Mouse (Mus musculus) lung, postnatal 4 days (tissue): ENCODE data around the gene Mturn.

Source experiments
- DNase-seq, 2 experiments: peaks; one replicate each; pipeline ENCODE4 v3.0.0; 2021

Gene Mturn

GRCm38 (mm10) chr6:54698691-54699476, 17.5 kb downstream of the Mturn start:
- DNase-seq: no peak

- DNase-seq: peak; percentile 83 to 85
These were observed 18.1 kb downstream of the Mturn start for GRCm38 (mm10) chr6:54699477-54700056.

DNA sequence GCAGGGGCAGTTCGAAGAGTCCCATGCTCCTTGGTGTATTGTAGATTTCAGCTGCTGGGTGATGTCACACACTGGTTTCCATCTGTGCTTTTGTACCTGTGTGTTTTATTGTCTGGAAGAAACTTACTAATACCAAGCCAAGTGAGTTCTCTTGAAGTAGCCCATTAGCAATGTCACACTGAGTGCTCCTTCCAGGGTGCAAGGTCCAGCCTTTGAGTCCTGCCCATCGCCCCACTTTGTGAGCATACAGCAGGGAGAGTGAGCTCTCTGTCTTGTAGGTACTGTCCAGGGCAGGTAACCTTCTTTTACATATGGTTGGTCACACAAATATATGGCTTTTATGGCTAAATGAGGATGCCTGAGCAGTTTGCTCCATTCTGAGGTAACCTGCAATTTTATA, 19.1 kb downstream of the Mturn start:
- no peak for DNase-seq

DNA sequence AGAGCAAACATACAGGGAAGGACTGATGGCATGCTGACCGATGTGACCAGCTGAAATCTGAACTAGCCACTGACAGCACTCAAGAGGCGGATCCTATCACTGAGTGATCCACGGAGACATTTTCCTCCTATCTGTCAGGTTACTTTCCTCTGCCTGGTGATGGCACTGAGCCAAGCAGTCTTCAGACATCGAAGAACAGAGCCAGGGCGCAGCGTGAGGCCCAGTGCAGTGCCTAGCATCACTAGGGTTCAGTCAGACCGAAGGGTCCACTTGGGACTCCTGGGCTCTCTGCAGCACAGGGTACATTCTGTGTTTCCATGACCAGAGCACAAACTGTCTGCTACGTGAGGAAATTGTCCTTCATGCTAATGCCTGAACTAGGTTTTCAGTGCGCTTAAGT, 20.5 kb downstream of the Mturn start:
- no peak for DNase-seq

DNA sequence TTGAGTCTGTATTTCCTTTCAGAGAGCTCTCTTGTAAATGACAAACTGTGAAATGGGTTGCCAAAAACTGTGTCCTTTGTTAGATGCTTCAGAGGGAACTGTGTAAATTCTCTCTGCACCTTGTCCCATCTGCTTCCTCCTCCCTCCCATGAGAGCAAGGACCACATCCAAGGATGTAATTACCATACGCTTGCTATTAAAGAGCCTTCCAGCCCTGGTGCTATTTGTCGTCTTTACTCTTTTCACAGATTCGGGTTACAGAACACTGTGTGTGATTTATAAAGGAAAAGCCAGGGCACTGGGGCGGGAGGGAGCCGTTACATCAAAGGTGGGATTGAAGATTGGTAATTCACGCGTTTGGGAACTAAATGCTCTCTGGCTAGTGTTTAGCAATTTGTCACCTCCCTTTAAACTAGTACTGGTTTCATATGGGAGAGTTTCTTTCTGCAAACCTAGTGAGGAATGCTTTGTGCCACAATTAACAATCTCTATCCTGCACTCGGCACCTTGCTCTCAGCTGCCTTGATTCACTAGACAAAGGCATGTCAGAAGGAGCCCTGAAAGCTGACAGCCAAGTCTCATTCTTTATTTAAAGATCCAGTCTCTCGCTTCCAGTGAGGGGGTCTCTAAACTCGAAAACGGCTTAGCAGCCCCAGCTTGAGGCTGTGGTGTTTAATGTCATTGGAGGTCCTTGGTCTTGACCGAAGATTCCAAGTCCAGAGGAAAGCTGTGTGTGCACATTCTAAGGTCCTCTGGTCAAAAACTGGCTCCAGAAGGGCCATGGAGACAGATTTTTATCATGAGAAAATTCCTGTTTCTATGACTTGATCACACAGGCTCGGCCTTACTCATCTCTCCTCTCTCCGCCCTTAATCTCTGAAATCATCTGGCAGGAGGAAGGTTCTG, 22.5 kb downstream of the Mturn start:
- DNase-seq: no peak

- peak in 1 of 2 experiments; percentile 5 for DNase-seq
These were observed 23.1 kb downstream of the Mturn start for GRCm38 (mm10) chr6:54704539-54704845.

GRCm38 (mm10) chr6:54704847-54705246, 23.4 kb downstream of the Mturn start:
- DNase-seq: no peak

GRCm38 (mm10) chr6:54705387-54705909, 24.0 kb downstream of the Mturn start:
- DNase-seq: peak; percentile 66 to 68

DNA sequence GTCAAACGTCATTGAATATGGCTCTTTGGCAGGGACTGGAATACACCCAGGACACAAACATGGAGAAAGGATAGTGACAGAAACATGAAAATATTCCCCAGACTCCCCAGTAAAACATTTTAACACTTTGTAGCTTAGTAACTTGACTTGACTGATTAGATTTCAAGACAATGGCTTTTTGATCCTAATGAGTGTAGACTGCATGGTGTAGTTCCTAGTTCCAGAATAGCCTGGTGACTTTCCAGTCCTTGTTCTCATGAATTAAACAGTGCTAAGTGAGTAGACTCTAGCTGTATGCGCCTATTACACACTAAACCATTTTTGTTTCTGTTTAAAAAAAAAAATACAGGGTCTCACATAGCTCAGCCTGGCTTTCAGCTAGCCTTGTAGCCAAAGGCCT, 24.7 kb downstream of the Mturn start:
- no peak for DNase-seq

DNA sequence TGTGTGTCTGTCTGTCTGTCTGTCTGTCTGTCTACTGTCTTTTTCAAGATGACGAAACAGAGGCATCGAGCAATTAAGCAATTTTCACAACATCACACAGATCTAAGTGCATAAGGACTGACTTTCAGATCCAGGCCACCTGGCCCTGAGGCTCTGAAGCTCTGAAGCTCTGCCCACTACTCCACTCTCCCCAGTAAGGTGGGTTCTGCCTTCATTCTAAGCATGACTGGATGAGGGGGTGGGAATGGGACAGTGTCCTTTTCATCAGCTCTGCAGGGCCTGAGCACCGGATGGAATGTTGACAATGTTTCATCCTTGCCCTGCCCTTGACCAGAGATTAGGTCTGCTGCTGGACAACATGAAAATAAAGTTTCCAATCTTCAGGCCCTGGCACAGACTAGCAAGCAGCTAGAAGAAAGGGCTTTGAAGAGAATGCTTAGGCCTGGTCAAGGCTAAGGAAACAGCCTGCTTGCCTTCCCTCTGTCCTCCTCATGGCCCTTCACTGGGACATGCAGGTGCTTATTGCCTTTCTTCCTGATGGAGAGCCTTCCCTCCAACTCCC, 25.3 kb downstream of the Mturn start:
- DNase-seq: no peak

GRCm38 (mm10) chr6:54708646-54709045, 27.2 kb downstream of the Mturn start:
- no peak for DNase-seq

- DNase-seq: no peak
These were observed 34.3 kb downstream of the Mturn start for GRCm38 (mm10) chr6:54715697-54716096.

- no peak for DNase-seq
These were observed 37.6 kb downstream of the Mturn start for GRCm38 (mm10) chr6:54718779-54719685.

- no peak for DNase-seq
These were observed 38.4 kb downstream of the Mturn start for GRCm38 (mm10) chr6:54719686-54720310.

DNA sequence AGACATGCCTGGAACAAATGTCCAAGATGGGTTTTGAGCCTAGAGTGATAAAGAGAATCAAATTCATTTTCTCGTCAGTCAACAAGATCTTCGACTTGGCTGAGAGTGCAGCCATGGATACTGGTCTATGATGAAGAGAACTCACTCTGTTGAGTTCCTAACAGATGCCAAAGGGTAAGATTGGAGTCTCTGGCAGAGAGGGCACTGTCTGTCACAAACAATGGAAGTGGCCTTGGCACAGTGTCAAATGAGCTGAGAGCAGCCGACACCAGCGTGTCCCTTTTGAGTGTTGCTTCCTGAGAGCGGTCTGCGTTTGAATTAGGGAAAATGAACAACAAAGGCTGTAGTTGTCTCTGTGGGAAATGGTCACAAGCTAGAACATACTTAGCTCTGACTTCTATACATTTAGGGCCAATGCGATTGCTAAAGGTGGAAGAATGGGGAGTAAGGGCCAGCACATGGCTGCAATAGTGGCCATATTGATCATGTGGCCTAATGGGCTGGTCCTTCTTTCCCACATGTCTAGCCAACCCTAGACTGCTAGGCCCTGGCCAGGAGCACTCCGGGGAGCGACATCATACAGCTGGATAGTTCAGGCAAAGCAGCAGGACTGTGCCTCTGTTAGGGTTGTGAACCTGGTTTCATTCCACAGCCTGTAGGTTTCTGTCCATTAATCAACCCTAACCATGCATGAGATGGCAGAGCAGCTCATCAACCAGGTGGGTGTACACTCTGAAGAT, 39.3 kb downstream of the Mturn start:
- DNase-seq: peak; percentile 50 to 61

GRCm38 (mm10) chr6:54721252-54721635, 39.8 kb downstream of the Mturn start:
- DNase-seq: no peak

- no peak for DNase-seq
These were observed 44.9 kb downstream of the Mturn start for GRCm38 (mm10) chr6:54726309-54726708.

GRCm38 (mm10) chr6:54726796-54727195, 45.4 kb downstream of the Mturn start:
- DNase-seq: no peak

DNA sequence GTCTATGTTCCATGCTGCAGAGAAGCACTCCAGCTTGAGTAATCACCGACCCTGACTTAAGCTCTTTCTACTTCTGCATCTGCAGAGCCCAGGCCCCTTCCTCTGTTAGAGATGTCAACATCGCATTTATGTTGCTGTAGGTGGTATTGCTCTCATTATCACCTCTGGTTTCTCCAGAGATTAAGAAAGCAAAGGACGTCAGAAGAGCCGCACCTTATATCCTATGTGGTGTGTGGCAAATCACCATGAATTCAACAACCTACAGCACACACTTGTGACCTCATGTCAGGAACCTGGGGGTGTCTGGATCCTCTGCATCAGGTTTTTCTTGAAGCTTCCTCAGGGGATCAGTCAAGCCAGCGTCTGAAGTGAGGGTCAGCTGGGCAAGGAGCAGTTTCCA, 46.0 kb downstream of the Mturn start:
- DNase-seq: no peak

GRCm38 (mm10) chr6:54729451-54730105, 48.2 kb downstream of the Mturn start:
- DNase-seq: no peak
